Mouse (Mus musculus): ENCODE measurements around the gene Dbndd2. TPM values are rescaled to one million over a fixed set of nuclear protein-coding genes. Genes with fewer than 3 reads are reported as not detected.

Gene Dbndd2
- polyA plus RNA-seq, 1 experiment, result 30.2 TPM

DNA sequence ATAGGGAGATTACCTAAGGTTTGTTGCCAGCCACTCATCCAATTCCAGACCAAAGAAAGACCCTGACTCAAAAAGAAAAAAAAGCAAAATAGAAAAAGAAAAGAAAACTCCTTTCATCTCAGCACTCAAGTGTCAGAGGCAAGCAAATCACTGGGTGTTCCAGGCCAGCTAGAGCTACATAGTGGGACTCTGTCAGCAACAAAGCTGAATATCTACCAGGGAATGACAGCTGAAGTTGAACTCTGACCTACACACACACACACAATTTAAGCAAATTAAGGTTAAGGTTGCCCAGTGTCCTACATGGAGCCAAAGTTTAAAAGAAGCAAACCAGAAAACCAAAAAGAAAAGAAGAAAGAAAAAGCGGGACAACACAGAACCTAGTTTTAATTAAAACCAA lies 37.8 kb upstream of the Dbndd2 start:
- TF ChIP-seq GATA1 (IDR thresholded peaks at IDR 0.05; ENCODE audit: low read length), result no peak

DNA sequence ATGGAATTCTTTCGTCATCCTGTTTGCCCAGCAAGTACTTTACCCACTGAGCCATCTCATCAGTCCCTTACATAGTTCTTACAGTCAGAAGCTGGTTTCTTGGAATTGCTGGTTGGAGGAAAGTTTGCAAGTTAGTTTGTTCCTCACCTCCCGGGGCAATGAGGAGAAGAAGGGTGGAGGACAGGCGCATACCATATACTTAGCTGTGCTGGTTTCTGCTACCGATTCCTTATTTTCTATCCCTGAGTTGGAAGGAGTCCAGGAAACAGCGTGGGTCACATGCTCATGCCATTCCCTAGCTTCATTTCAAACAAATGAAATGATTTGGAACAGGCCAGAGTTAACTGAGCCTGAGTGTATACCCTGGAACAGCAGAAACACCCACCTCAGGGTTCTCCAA lies 37.0 kb upstream of the Dbndd2 start:
- no peak for TF ChIP-seq GATA1 (IDR thresholded peaks at IDR 0.05; ENCODE audit: low read length)

DNA sequence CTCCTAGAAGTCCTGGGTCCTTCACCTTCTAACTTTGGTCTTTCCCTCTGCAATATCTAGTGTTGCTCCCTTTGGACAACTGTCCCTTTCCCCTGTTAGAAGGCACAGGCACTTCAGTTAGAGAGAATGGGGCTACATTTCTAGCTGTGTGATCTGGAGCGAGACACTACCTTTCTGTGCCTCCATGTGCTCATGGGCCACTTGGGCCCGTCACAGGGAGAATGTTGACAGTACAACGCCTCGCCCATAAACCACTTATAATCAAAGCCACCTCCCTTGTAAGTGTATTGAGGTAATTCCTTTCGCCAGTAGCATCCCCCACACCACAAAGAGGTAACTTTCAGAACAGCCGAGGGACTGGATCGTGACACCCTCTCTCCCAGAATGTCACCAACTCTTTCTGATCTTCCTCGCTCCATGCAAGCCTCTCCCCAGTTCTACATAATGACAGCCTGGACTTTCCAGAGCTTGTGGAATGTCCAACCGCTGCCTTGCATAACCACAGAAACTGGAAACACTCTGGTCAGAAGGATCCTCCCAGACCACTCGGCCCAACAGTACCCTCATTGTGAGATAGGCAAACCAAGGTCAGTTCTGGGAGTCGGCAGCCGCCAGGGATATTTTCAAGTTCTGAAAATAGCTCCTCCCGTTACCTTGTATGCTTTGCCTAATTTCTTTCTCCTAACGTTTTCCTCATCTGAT lies 36.4 kb upstream of the Dbndd2 start:
- no peak for TF ChIP-seq GATA1 (IDR thresholded peaks at IDR 0.05; ENCODE audit: low read length)

DNA sequence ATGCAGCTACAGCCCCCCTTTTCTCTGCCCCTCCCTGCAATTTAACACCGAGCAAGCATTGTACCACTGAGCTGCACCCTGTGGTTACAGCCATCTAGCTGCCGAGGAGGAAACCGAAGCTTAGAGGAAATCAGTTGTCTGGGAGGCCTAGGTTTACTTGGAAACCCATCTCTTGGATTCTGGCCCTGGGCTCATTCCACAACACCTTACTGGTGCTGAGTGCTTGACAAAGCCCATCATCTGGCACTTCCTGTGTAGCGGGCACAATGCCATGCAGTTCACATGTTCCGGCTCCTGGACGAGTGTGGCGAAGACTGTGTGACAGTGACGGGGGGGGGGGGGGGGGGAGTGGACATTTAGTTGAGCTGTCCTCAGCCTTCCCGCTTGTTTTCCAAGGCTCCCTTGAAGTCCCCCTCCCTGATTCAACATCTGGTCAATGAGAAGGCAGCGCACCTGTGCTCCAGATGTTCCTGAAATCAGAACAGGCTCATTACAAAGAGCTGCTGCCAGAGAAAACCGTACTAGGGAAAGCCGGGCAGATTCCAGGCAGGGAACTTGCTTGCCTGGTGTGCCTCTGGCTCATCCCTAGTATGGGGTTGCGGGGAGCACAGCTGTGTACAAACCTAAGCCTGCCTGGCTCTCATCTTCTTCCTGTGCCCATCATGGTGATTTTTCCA lies 33.8 kb upstream of the Dbndd2 start:
- TF ChIP-seq GATA1 (IDR thresholded peaks at IDR 0.05; ENCODE audit: low read length), result no peak

DNA sequence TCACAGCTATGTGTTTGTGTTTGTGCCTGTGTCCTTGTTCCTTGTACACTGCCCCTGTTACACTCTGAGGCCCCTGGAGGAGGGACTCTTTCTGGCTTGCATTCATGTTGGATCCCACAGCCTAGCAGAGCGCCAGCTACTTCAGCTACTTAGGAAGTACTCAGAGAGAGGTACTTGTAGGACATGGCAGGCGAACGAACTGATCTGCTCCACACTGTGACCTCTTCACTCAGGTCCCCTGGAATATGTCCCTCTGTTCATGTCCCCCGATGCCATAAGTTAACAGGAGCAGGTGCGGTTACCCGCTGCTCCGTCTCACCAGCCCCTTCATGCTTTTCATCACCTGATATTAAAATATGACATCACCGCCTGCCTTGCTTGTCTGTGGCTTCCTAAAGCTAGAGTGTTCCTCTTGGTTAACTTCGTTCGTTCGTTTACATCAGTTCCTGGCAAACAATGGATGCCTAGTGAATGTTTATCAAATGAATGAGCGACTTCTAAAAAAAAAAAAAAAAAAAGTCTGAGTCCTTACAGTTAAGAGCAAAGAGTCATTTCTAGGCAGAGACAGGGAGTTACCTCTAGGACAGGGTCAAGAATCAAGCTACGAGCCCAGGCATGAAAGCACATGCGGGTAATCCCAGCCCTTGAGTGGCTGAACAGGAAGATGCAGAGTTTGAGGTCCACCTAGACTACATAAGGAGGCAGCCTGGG lies 32.7 kb upstream of the Dbndd2 start:
- TF ChIP-seq GATA1 (IDR thresholded peaks at IDR 0.05; ENCODE audit: low read length), result no peak

DNA sequence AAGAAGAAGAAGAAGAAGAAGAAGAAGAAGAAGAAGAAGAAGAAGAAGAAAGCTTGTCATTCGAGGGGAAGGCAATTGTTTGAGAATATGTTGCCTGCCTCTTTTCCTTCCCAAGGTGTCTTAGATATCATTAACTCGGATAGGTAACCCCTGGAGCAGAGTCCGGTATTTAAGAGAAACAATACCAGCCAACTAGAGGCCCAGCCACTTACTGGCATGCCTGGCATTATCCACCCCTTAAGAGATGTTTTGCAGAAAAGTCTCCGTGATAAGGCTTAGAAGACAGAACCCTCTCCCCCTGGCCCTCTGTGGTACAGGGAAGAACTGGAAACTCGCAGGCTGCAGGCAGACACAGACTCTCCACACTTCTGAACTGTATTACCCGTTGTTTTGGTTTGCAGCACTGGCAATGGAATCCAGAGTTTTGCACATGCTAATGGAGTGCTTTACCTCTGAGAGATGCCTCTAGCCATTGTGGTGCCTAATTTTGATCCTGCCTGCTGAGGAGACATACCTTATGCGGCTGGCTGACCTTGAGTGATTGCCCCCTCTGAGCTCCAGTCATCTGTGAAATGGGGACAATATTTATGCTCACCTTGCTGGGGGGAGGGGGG lies 31.9 kb upstream of the Dbndd2 start:
- TF ChIP-seq GATA1 (IDR thresholded peaks at IDR 0.05; ENCODE audit: low read length), result no peak

DNA sequence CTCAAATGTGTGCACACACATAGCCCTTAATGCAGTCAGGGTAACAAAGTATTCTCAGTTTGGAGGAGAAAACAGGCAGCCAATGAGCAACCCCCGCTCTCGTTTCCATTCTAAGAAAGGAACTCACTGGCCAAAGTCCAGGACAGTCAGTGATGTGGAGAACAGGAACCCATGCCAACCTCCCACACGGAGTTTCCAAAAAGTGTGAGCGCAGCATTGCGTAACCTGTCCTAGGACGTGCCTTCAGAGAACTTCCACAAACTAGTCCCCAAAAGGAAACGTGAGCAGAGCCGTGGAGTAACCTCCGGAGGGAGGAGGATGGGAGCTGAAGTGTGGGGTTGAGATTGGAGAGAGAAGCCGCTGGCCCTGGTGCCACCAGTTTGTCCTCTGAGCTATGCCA lies 31.1 kb upstream of the Dbndd2 start:
- no peak for TF ChIP-seq GATA1 (IDR thresholded peaks at IDR 0.05; ENCODE audit: low read length)

DNA sequence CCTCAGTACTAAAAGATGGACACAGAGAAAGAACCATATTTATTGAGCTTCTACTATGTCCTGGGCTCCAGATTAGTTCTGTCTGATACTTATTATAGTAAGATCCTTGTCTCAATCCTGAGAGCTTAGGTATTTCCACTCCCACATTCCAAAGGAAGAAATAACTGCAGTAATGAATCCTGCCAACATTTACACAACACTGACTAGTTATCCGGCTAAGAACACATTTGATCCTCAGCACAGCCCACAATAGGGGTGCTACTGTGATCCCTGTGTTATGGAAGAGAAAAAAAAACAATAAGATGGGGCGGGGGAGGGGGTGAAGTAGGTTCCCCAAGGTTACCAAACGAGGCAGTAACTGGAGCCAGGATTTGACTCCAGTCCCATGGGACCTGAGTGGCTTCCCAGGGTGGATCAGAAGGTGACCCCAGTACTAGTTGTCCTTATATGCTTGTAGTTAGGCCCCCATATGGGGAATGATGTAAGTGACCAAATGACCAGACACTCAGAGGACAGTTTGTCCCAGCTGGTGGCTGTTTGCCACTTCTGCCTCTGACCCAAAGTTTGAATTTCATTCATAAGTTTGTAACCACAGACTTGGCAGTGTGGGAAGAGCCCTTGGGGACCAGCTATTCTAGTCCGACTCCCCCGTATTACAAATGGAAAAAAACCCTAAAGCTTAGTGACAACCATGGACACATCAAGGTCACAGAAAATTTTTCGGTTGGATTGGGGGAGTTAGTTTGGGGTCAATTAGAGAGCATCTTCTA lies 30.3 kb upstream of the Dbndd2 start:
- TF ChIP-seq GATA1 (IDR thresholded peaks at IDR 0.05; ENCODE audit: low read length), result no peak

DNA sequence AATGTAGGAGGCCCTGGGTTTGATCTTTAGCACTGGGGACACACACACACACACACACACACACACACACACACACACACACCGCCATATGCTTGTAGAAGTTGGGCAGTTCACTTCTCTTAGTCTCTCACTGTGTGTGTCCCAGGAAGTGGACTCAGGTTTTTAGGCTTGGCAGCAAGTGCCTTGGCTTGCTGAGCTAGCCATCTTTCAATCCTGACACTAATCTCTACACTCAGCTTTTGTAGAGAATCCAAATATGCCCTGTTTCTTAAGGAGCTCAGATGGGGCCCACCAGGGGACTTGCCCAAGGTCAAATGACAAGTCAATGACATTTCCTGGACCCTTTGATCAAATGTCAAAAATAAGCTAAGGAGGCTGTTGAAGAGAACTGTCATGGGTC lies 29.5 kb upstream of the Dbndd2 start:
- TF ChIP-seq GATA1 (IDR thresholded peaks at IDR 0.05; ENCODE audit: low read length), result no peak

DNA sequence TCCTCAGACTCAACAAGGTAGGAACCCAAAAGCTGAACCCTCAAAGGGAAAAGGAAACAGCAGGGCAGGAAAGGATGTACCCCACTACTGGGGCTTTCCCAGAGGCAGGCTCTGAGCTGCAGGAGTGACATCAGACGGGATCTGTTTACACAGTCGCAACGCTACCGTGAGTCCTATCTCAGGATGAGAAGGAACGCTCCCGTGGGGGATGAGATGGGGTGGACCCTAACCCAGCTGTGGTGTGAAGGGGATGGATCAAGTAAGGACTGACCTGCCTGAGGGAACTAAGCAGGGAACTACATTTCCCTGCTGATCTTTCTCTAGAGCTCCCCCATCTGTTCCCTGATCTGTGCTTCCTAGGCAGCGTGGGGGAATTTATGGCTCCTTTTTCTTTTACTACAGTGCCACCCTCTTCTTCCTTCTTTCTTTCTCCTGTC lies 29.0 kb upstream of the Dbndd2 start, which contains the start of gene Sys1:
Gene Sys1 (plus strand): TSS at position 101 of the 437 bp plus-strand sequence.
- no peak for TF ChIP-seq GATA1 (IDR thresholded peaks at IDR 0.05; ENCODE audit: low read length)

DNA sequence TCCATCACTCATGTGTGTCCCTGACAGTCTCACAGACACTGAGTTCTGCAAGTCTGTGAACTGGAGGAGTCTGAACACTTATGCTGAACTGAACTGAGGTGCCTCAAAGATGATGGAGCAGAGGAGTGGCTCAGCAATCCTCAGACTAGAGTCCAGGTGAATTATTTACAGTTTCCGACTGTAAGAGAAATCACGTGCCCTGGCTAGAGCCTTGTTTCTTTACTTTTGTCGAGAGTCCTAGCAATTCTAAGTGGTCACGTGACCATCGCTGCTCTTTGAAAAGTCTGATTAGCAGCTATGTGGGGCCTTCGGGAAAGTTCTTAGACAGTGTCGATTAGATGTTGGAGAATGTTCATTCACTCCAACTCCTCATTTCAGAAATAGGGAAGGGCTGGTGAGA lies 28.0 kb upstream of the Dbndd2 start:
- no peak for TF ChIP-seq GATA1 (IDR thresholded peaks at IDR 0.05; ENCODE audit: low read length)

DNA sequence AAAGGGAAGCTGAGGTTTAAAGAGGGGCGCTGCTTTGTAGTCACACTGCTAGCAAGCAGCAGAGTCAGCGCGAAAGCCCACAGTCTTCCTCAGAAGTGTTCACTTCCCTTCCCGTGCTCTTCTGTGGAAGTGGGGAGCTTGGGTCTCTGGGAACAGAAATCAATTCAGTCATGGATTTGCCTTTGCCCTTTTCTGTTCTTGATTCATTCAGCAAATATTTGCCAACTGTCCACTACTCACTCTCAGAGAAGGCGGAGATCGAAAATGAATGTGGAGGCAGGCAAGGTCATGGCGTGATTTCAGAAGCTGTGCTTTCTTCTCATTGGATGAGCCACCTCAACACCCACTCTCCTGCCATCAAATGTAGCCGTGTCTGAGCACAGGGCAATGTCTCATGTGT lies 27.4 kb upstream of the Dbndd2 start:
- TF ChIP-seq GATA1 (IDR thresholded peaks at IDR 0.05; ENCODE audit: low read length), result no peak

DNA sequence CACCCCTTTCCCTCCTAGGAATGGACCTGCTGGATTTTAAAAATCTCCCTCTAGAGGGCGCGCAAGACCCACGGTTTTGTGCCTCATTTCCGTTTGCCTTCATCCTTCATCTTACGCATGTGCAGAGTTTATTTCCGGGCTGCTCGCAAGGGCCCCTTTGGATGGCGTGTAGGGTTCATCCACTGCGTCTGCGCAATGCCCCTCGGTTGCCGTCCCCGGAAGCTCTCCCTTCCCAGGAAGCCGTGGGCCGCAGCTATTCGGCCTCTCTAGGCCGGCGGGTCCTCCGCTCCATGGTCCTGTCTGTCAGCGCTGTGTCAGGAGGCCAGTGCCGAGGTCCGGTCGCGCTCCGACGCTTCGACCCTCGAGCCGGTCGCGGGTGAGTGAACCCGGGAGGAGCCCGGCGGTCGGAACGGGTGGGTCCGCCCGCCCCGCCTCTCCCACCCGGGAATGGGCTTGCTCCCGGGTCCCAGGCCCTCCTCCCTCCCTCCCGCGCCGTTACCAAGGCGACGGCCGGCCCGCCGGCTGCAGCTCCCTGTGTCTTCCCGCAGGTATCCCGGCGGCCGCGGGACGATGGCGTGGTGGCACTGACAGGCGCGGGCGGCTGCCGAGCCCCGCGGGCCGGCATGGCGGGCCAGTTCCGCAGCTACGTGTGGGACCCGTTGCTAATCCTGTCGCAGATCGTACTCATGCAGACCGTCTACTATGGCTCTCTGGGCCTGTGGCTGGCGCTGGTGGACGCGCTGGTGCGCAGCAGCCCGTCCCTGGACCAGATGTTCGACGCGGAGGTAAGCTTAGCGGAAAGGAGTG lies 25.0 kb upstream of the Dbndd2 start, which contains the start of gene Gm20458:
Gene Gm20458 (plus strand): TSS at position 223 of the 807 bp plus-strand sequence.
- TF ChIP-seq GATA1 (IDR thresholded peaks at IDR 0.05; ENCODE audit: low read length), result no peak

DNA sequence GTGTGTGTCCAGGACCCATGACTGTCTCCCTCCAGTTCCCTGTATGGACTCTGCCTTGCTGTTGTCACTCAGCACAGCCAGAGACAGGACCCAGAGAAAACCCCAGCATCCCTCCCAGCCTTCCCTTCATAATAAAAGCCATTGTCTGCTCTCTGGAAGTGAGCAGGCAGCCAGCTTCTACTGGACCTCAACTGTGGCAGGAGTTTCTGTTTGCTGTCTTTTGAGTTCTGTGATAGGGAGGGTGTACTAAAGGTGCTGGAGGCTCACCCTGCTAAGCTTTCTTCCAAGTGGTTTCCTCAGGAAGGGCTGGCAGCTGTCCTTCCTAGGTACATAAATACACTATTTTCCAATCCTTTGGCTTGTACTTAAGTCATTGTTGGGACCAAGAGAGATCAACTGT lies 20.7 kb upstream of the Dbndd2 start:
- TF ChIP-seq GATA1 (IDR thresholded peaks at IDR 0.05; ENCODE audit: low read length), result no peak

All from G1E-ER4 (cell line).